Mouse (Mus musculus) forebrain, embryonic 16.5 days (tissue): ENCODE measurements around the gene Stap2. TPM values are rescaled to one million over a fixed set of nuclear protein-coding genes. Genes with fewer than 3 reads are reported as not detected.

Source experiments
- ATAC-seq: fragments of 200-750 bp; cut with Nextera tagmentation; 2 replicates; pipeline ENCODE4 v1.8.0; 2017; ENCODE audit warnings: mild to moderate bottlenecking, moderate library complexity
- H3K27ac ChIP-seq: fragments of 300-500 bp; sonication (generic); 2 replicates; pipeline ENCODE4 v1.5.1; 2014; ENCODE audit warnings: low read length, control low read depth
- H3K27me3 ChIP-seq: fragments of 300-500 bp; sonication (generic); replicated peaks from 2 replicates; pipeline ENCODE4 v1.6.1; 2014; ENCODE audit warnings: low read length; ENCODE audit not compliant: control insufficient read depth, insufficient read depth
- H3K36me3 ChIP-seq: fragments of 300-500 bp; sonication (generic); 2 replicates; pipeline ENCODE4 v1.6.1; 2014; ENCODE audit not compliant: control insufficient read depth, insufficient read depth
- H3K4me1 ChIP-seq: fragments of 300-500 bp; sonication (generic); replicated peaks from 2 replicates; pipeline ENCODE4 v1.6.1; 2014; ENCODE audit warnings: low read length; ENCODE audit not compliant: control insufficient read depth, insufficient read depth
- H3K4me2 ChIP-seq: fragments of 300-500 bp; sonication (generic); 2 replicates; pipeline ENCODE4 v1.6.1; 2014; ENCODE audit warnings: mild to moderate bottlenecking, low read length, control low read depth
- H3K4me3 ChIP-seq: fragments of 300-500 bp; sonication (generic); replicated peaks from 2 replicates; pipeline ENCODE4 v1.5.1; 2014; ENCODE audit warnings: mild to moderate bottlenecking, low read length, control low read depth
- H3K9ac ChIP-seq: fragments of 300-500 bp; sonication (generic); replicated peaks from 2 replicates; pipeline ENCODE4 v1.6.1; 2014; ENCODE audit warnings: low read depth, low read length, control low read depth
- H3K9me3 ChIP-seq: fragments of 300-500 bp; sonication (generic); 2 replicates; pipeline ENCODE4 v1.6.1; 2016; ENCODE audit warnings: low read length; ENCODE audit not compliant: control insufficient read depth
- WGBS: fragments of 180-500 bp; shearing (Covaris S2); extraction: QIAGEN DNeasy Blood & Tissue Kit; methylation state at CpG from one replicate; pipeline ENCODE4 v1.1.7; 2014; 5-methylcytosine and 5-hydroxymethylcytosine counted together
- polyA plus RNA-seq: library from polyadenylated mRNA; unstranded; fragments of >200 nt; fragmentation: Nextera tagmentation; extraction: Ambion mirVana; gene quantifications from 2 replicates; pipeline ENCODE4 v1.2.1, GENCODE M21; 2015

The Stap2 gene
- polyA plus RNA-seq, 1 experiment from 2014 or later = 6.6 TPM

GRCm38 (mm10) chr17:55958918-55959728, 46.3 kb downstream of the Stap2 start, which contains the start of gene Yju2:
Yju2 (plus strand) TSS chr17:55959099.
- Histone ChIP-seq H3K4me1 (peaks cover 21% of the 10 kb centered on the region), H3K4me3 (peak within 1 kb of the TSS; percentile 55), H3K36me3 (no peaks in the 10 kb centered on the region), H3K9me3 (no peaks in the 10 kb centered on the region), H3K9ac (peak within 1 kb of the TSS; percentile 64), H3K27ac (peak within 1 kb of the TSS; percentile 95), H3K4me2 (peak within 1 kb of the TSS; percentile 61), H3K27me3 (no peaks in the 10 kb centered on the region; the same call in 1 of the 2 replicates)
- ATAC-seq = peak; percentile 93
- under 1% methylated on average over 46 of the region's 46 CpGs for WGBS

GRCm38 (mm10) chr17:55958584-55958886, 46.8 kb downstream of the Stap2 start:
- Histone ChIP-seq H3K4me2 (peak overlapping the region; percentile 61), H3K9me3 (no peaks in the 10 kb centered on the region), H3K36me3 (no peaks in the 10 kb centered on the region), H3K27me3 (no peaks in the 10 kb centered on the region; the same call in 1 of the 2 replicates), H3K27ac (peak overlapping the region; percentile 95), H3K4me1 (peaks cover 21% of the 10 kb centered on the region), H3K9ac (peak overlapping the region; percentile 64), H3K4me3 (peak overlapping the region; percentile 55)
- WGBS = 16% methylated on average over 2 of the region's 2 CpGs
- ATAC-seq = no peak

GRCm38 (mm10) chr17:55957726-55958583, 47.4 kb downstream of the Stap2 start:
- no peaks in the 10 kb centered on the region; the same call in 1 of the 2 replicates for H3K27me3 ChIP-seq
- H3K4me1 ChIP-seq = peaks cover 21% of the 10 kb centered on the region
- H3K36me3 ChIP-seq = no peaks in the 10 kb centered on the region
- H3K27ac ChIP-seq = no peak overlapping the region; the same call in 1 of the 2 replicates
- no peak for ATAC-seq
- 79% methylated on average over 13 of the region's 13 CpGs for WGBS
- H3K4me3 ChIP-seq = peak overlapping the region; percentile 55
- peak overlapping the region; percentile 61 for H3K4me2 ChIP-seq
- no peaks in the 10 kb centered on the region for H3K9me3 ChIP-seq
- H3K9ac ChIP-seq = peak overlapping the region; percentile 64

GRCm38 (mm10) chr17:55957168-55957567, 48.2 kb downstream of the Stap2 start:
- 11% methylated on average over 9 of the region's 9 CpGs for WGBS
- H3K9ac ChIP-seq = no peak overlapping the region
- H3K4me2 ChIP-seq = peak overlapping the region; percentile 22
- no peaks in the 10 kb centered on the region for H3K36me3 ChIP-seq
- H3K9me3 ChIP-seq = no peaks in the 10 kb centered on the region
- ATAC-seq = no peak
- H3K27me3 ChIP-seq = no peaks in the 10 kb centered on the region; the same call in 1 of the 2 replicates
- no peak overlapping the region for H3K27ac ChIP-seq
- peaks cover 21% of the 10 kb centered on the region for H3K4me1 ChIP-seq
- no peak overlapping the region for H3K4me3 ChIP-seq

- Histone ChIP-seq H3K9ac (peak overlapping the region; percentile 64; the same call in 1 of the 2 replicates), H3K9me3 (no peaks in the 10 kb centered on the region), H3K27me3 (no peaks in the 10 kb centered on the region; the same call in 1 of the 2 replicates), H3K4me1 (peaks cover 21% of the 10 kb centered on the region), H3K4me2 (peak overlapping the region; percentile 76), H3K4me3 (peak overlapping the region; percentile 57), H3K27ac (no peak overlapping the region), H3K36me3 (no peaks in the 10 kb centered on the region)
- 32% methylated on average over 6 of the region's 6 CpGs for WGBS
- no peak for ATAC-seq
Observed at GRCm38 (mm10) chr17:55956591-55956990, 48.8 kb downstream of the Stap2 start.

- peak overlapping the region; percentile 64 for H3K9ac ChIP-seq
- peak overlapping the region; percentile 57 for H3K4me3 ChIP-seq
- H3K27me3 ChIP-seq = no peaks in the 10 kb centered on the region; the same call in 1 of the 2 replicates
- peak; percentile 19 for ATAC-seq
- H3K9me3 ChIP-seq = no peaks in the 10 kb centered on the region
- H3K4me2 ChIP-seq = peak overlapping the region; percentile 76
- H3K27ac ChIP-seq = no peak overlapping the region; the same call in 1 of the 2 replicates
- under 1% methylated on average over 26 of the region's 26 CpGs for WGBS
- H3K4me1 ChIP-seq = peaks cover 21% of the 10 kb centered on the region
- H3K36me3 ChIP-seq = no peaks in the 10 kb centered on the region
Observed at GRCm38 (mm10) chr17:55956129-55956528, 49.3 kb downstream of the Stap2 start.

- Histone ChIP-seq H3K9ac (no peak overlapping the region), H3K4me3 (no peak overlapping the region), H3K27ac (no peak overlapping the region), H3K4me2 (no peak overlapping the region), H3K36me3 (no peaks in the 10 kb centered on the region), H3K27me3 (no peaks in the 10 kb centered on the region; the same call in 1 of the 2 replicates), H3K4me1 (peaks cover 12% of the 10 kb centered on the region), H3K9me3 (no peaks in the 10 kb centered on the region)
- 39% methylated on average over 16 of the region's 16 CpGs for WGBS
- ATAC-seq = no peak
Observed at GRCm38 (mm10) chr17:55954229-55954628, 51.2 kb downstream of the Stap2 start.

- H3K9me3 ChIP-seq = no peaks in the 10 kb centered on the region
- no peak overlapping the region for H3K4me2 ChIP-seq
- no peak overlapping the region for H3K27ac ChIP-seq
- H3K4me3 ChIP-seq = no peak overlapping the region
- ATAC-seq = no peak
- WGBS = 82% methylated on average over 6 of the region's 6 CpGs
- no peaks in the 10 kb centered on the region; the same call in 1 of the 2 replicates for H3K27me3 ChIP-seq
- peaks cover 12% of the 10 kb centered on the region for H3K4me1 ChIP-seq
- H3K9ac ChIP-seq = no peak overlapping the region
- no peaks in the 10 kb centered on the region for H3K36me3 ChIP-seq
Observed at GRCm38 (mm10) chr17:55953751-55954150, 51.6 kb downstream of the Stap2 start.

- ATAC-seq = no peak
- Histone ChIP-seq H3K9ac (no peak within 1 kb of the TSS), H3K4me2 (no peak within 1 kb of the TSS), H3K4me3 (no peak within 1 kb of the TSS), H3K9me3 (no peaks in the 10 kb centered on the region), H3K4me1 (peaks cover 6% of the 10 kb centered on the region), H3K27ac (no peak within 1 kb of the TSS), H3K27me3 (no peaks in the 10 kb centered on the region; the same call in 1 of the 2 replicates), H3K36me3 (no peaks in the 10 kb centered on the region)
- WGBS = 87% methylated on average over 6 of the region's 6 CpGs
Observed at GRCm38 (mm10) chr17:55952447-55953027, 52.8 kb downstream of the Stap2 start, which contains the start of gene Ebi3. Ebi3 (plus strand) TSS chr17:55952640.
